Mouse (Mus musculus): ENCODE results near the gene Alkbh3. TPM values are rescaled to one million over a fixed set of nuclear protein-coding genes. Genes with fewer than 3 reads are reported as not detected.

The Alkbh3 gene
- total and polyA plus RNA-seq, 3 experiments: not detected

- Histone ChIP-seq H3K9me3 (replicated peaks; ENCODE audit: insufficient read depth, low read length) (no peaks in the 10 kb centered on the region), H3K27ac (ENCODE audit: control insufficient read depth, low read depth, low read length) (no peak overlapping the region), H3K4me1 (ENCODE audit: control insufficient read depth in 1 of 2, insufficient read depth in 2 of 2, low read length in 2 of 2) (no peaks in the 10 kb centered on the region), H3K9ac (ENCODE audit: control insufficient read depth, low read depth, low read length, poor library complexity, severe bottlenecking) (no peak overlapping the region), H3K36me3 (ENCODE audit: control insufficient read depth in 1 of 2, insufficient read depth in 2 of 2, low read length in 2 of 2) (no peaks in the 10 kb centered on the region), H3K27me3 (ENCODE audit: control insufficient read depth in 1 of 2, insufficient read depth in 2 of 2, low read length in 2 of 2) (no peaks in the 10 kb centered on the region), H3K4me3 (ENCODE audit: control insufficient read depth in 1 of 2, insufficient read depth in 1 of 2, low read depth in 2 of 2, low read length in 2 of 2) (no peak overlapping the region), H3K79me2 (ENCODE audit: control insufficient read depth, insufficient read depth, low read length, poor library complexity) (no peaks in the 10 kb centered on the region)
- no peak for DNase-seq (ENCODE audit: low read depth, low spot score)
- TF ChIP-seq MEF2A (IDR thresholded peaks at IDR 0.05; ENCODE audit: extremely low read depth, insufficient replicate concordance, low read depth, low read length, poor library complexity, severe bottlenecking): no peak
- TF ChIP-seq HCFC1 (IDR thresholded peaks at IDR 0.05; ENCODE audit: low read depth, low read length): no peak
- TF ChIP-seq ELF1 (IDR thresholded peaks at IDR 0.05; ENCODE audit: low read depth, low read length): no peak
- no peak for TF ChIP-seq E2F4 (IDR thresholded peaks at IDR 0.05; ENCODE audit: borderline replicate concordance, low read depth, low read length)
- no peak for TF ChIP-seq ZMIZ1 (IDR thresholded peaks at IDR 0.05; ENCODE audit: low read depth, low read length)
- no peak for TF ChIP-seq SMC3 (IDR thresholded peaks at IDR 0.05; ENCODE audit: low read depth, low read length)
Observed at GRCm38 (mm10) chr2:93956331-93956801, 54.2 kb downstream of the Alkbh3 start.

GRCm38 (mm10) chr2:93955886-93956285 lies 54.7 kb downstream of the Alkbh3 start:
- Histone ChIP-seq H3K27ac (ENCODE audit: control insufficient read depth, low read depth, low read length) (no peak overlapping the region), H3K27me3 (ENCODE audit: control insufficient read depth in 1 of 2, insufficient read depth in 2 of 2, low read length in 2 of 2) (no peaks in the 10 kb centered on the region), H3K4me1 (ENCODE audit: control insufficient read depth in 1 of 2, insufficient read depth in 2 of 2, low read length in 2 of 2) (no peaks in the 10 kb centered on the region), H3K79me2 (ENCODE audit: control insufficient read depth, insufficient read depth, low read length, poor library complexity) (no peaks in the 10 kb centered on the region), H3K9ac (ENCODE audit: control insufficient read depth, low read depth, low read length, poor library complexity, severe bottlenecking) (no peak overlapping the region), H3K36me3 (ENCODE audit: control insufficient read depth in 1 of 2, insufficient read depth in 2 of 2, low read length in 2 of 2) (no peaks in the 10 kb centered on the region), H3K4me3 (ENCODE audit: control insufficient read depth in 1 of 2, insufficient read depth in 1 of 2, low read depth in 2 of 2, low read length in 2 of 2) (no peak overlapping the region), H3K9me3 (replicated peaks; ENCODE audit: insufficient read depth, low read length) (no peaks in the 10 kb centered on the region)
- TF ChIP-seq KAT2A (conservative IDR thresholded peaks at IDR 0.05; ENCODE audit: low read depth, low read length) (no peak), E2F4 (IDR thresholded peaks at IDR 0.05; ENCODE audit: borderline replicate concordance, low read depth, low read length) (no peak), CTCF (IDR thresholded peaks at IDR 0.05 in 2 of 3, conservative IDR thresholded peaks at IDR 0.05 in 1 of 3; ENCODE audit: control insufficient read depth in 1 of 3, insufficient read depth in 1 of 3, low read depth in 2 of 3, low read length in 3 of 3, poor library complexity in 1 of 3, severe bottlenecking in 1 of 3) (no peak), EP300 (IDR thresholded peaks at IDR 0.05; ENCODE audit: low read depth in 1 of 2, low read length in 2 of 2) (no peak), ZMIZ1 (IDR thresholded peaks at IDR 0.05; ENCODE audit: low read depth, low read length) (no peak), RAD21 (IDR thresholded peaks at IDR 0.05; ENCODE audit: low read depth, low read length) (no peak), RCOR1 (IDR thresholded peaks at IDR 0.05; ENCODE audit: low read depth, low read length) (no peak), POLR2AphosphoS2 (IDR thresholded peaks at IDR 0.05; ENCODE audit: low read length) (no peak), USF1 (IDR thresholded peaks at IDR 0.05; ENCODE audit: low read depth, low read length) (no peak)
- no peak for DNase-seq (ENCODE audit: low read depth, low spot score)

Measured in MEL (cell line).